Mouse (Mus musculus) retina, postnatal 7 days (tissue): ENCODE measurements around the gene Mccc1.

ENCODE experiments used
- DNase-seq: peaks from one replicate; pipeline ENCODE4 v3.0.0-alpha.2; 2012; ENCODE audit warnings: low read depth, low spot score

Mccc1 gene

GRCm38 (mm10) chr3:35918229-35918628, 82.2 kb downstream of the Mccc1 start:
- DNase-seq: no peak
